Comparison of ENCODE assay signal across 20 mouse cellular contexts in genomic region chr9:58802294-58802693, GRCm38 (mm10). TPM values are rescaled to one million over a fixed set of nuclear protein-coding genes. Genes with fewer than 3 reads are reported as not detected.
DNase-seq lines count a peak whose midpoint lies in the region; ATAC-seq and TF ChIP-seq lines count a peak whose summit lies in the region.
"Had no signal": no experiment of that assay in that cellular context is flagged by ENCODE, and none has a peak within 500 bp of the region (broad histone marks: within the 10 kb centered on the region; RNA-seq: fewer than 3 reads in every experiment).

No protein-coding gene starts in this region.

- DNase-seq in heart, postnatal 25 days (ENCODE audit: low spot score): no peak
- peak; percentile 36 for DNase-seq in kidney, postnatal 10 days
- no peak for DNase-seq in kidney, adult 18-20 months
- no peak for DNase-seq in lung, postnatal 0 days (ENCODE audit: low spot score)
- DNase-seq in lung, postnatal 14 days: no peak
- DNase-seq in B cell, adult 2 months: no peak
- DNase-seq: cerebellum, adult 8-10 months; gastrocnemius, postnatal 25 days; liver, postnatal 0 days; thymus, postnatal 36 days had no signal

- intact Hi-C loops in heart, postnatal 25 days (cut with DNase I): no loop called here

- ATAC-seq in heart, embryonic 11.5 days (replicated peaks; ENCODE audit: insufficient number of reproducible peaks, low FRiP score, low TSS enrichment): peak; percentile 24; the same call in 1 of the 2 replicates
- peak; percentile 40 for ATAC-seq in lung, postnatal 0 days
- 0 out of 2 replicates have a peak, but pooled peaks have one; percentile 23 for ATAC-seq in megakaryocyte, adult 5-6 weeks (ENCODE audit: poor library complexity, severe bottlenecking)
- ATAC-seq: forebrain, embryonic 13.5 days; intestine, embryonic 15.5 days; liver, postnatal 0 days; midbrain, embryonic 15.5 days had no signal

- 0 out of 2 replicates have a peak, but pooled peaks cover 7% of the 10 kb centered on the region for H3K27me3 ChIP-seq in heart, embryonic 11.5 days (ENCODE audit: control insufficient read depth, insufficient read depth, low read length)
- no peaks in the 10 kb centered on the region for H3K27me3 ChIP-seq in lung, postnatal 0 days (replicated peaks; ENCODE audit: insufficient read depth, low read length)
- H3K27me3 ChIP-seq: forebrain, embryonic 13.5 days; hindbrain, embryonic 15.5 days; intestine, embryonic 15.5 days; midbrain, embryonic 15.5 days had no signal

- H3K27ac ChIP-seq in heart, embryonic 11.5 days (ENCODE audit: low read depth, low read length): no peak overlapping the region
- H3K27ac ChIP-seq in lung, postnatal 0 days (ENCODE audit: low read length): no peak overlapping the region
- H3K27ac ChIP-seq: forebrain, embryonic 13.5 days; hindbrain, embryonic 15.5 days; intestine, embryonic 15.5 days; limb, embryonic 13.5 days; midbrain, embryonic 15.5 days had no signal

- no peaks in the 10 kb centered on the region for H3K36me3 ChIP-seq in heart, embryonic 11.5 days (ENCODE audit: control insufficient read depth, insufficient read depth, low read length)
- no peaks in the 10 kb centered on the region for H3K36me3 ChIP-seq in lung, postnatal 0 days (ENCODE audit: insufficient read depth, low read length)
- H3K36me3 ChIP-seq: hindbrain, embryonic 15.5 days; intestine, embryonic 15.5 days; limb, embryonic 13.5 days; midbrain, embryonic 15.5 days had no signal

- no peak overlapping the region for H3K4me3 ChIP-seq in heart, embryonic 11.5 days (ENCODE audit: low read depth, low read length)
- H3K4me3 ChIP-seq in lung, postnatal 0 days (ENCODE audit: low read depth, low read length): no peak overlapping the region
- H3K4me3 ChIP-seq: forebrain, embryonic 13.5 days; hindbrain, embryonic 15.5 days; intestine, embryonic 15.5 days; limb, embryonic 13.5 days; midbrain, embryonic 15.5 days; myocyte had no signal

- no peak for TF ChIP-seq CTCF in lung, postnatal 0 days (IDR thresholded peaks at IDR 0.05)

- 18% methylated on average over 4 of the region's 4 CpGs for WGBS in heart, embryonic 11.5 days (ENCODE audit: insufficient replicate concordance)
- 20% methylated on average over 4 of the region's 4 CpGs for whole genome bisulfite sequencing in lung, postnatal 0 days

- H3K4me1 ChIP-seq in heart, embryonic 11.5 days (ENCODE audit: control insufficient read depth, insufficient read depth, low read length): peaks cover 43% of the 10 kb centered on the region
- H3K4me1 ChIP-seq in lung, postnatal 0 days (ENCODE audit: insufficient read depth, low read depth, low read length): no peaks in the 10 kb centered on the region

- no peaks in the 10 kb centered on the region for H3K9me3 ChIP-seq in heart, embryonic 11.5 days (replicated peaks; ENCODE audit: control insufficient read depth, low read length)
- H3K9me3 ChIP-seq in lung, postnatal 0 days (ENCODE audit: low read length): no peaks in the 10 kb centered on the region
- H3K9me3 ChIP-seq: forebrain, embryonic 13.5 days; hindbrain, embryonic 15.5 days; intestine, embryonic 15.5 days; limb, embryonic 13.5 days; midbrain, embryonic 15.5 days had no signal

- no peak overlapping the region for H3K9ac ChIP-seq in heart, embryonic 11.5 days (ENCODE audit: low read depth, low read length)
- no peak overlapping the region for H3K9ac ChIP-seq in lung, postnatal 0 days (replicated peaks; ENCODE audit: low read depth)
- H3K9ac ChIP-seq: forebrain, embryonic 13.5 days; hindbrain, embryonic 15.5 days; intestine, embryonic 15.5 days; limb, embryonic 13.5 days; liver, postnatal 0 days; midbrain, embryonic 15.5 days had no signal

- H3K4me2 ChIP-seq in heart, embryonic 11.5 days: peak overlapping the region; percentile 27; the same call in 1 of the 2 replicates
- H3K4me2 ChIP-seq in lung, postnatal 0 days (replicated peaks; ENCODE audit: low read depth, low read length): no peak overlapping the region
- H3K4me2 ChIP-seq: forebrain, embryonic 13.5 days; hindbrain, embryonic 15.5 days; intestine, embryonic 15.5 days; limb, embryonic 13.5 days; midbrain, embryonic 15.5 days had no signal

- TF ChIP-seq EP300 in lung, postnatal 0 days (IDR thresholded peaks at IDR 0.05): no peak

RNA-seq across cellular contexts. Expression of gene Hcn4, which starts 20.9 kb away (rescaled TPM):
- 3.0 and 3.2 TPM in 2 replicates for polyA plus RNA-seq in heart, embryonic 11.5 days (2014; fragmentation: Nextera tagmentation; extraction: Ambion mirVana)
- 1 to 10 TPM; 6.5 to 7.0 TPM for total RNA-seq in heart, postnatal 25 days (2021)
- polyA plus RNA-seq in lung, postnatal 0 days (2015; fragmentation: Nextera tagmentation; extraction: Ambion mirVana): 0.06 and 0.11 TPM in 2 replicates
- total RNA-seq in megakaryocyte, adult 5-6 weeks (2015): not detected in 2 replicates
- not detected in 2 replicates for total RNA-seq in megakaryocyte, adult 5-6 weeks (2017)
- total RNA-seq: megakaryocyte-erythroid progenitor cell, adult 5-6 weeks had no signal
- polyA plus RNA-seq: C2C12; liver, postnatal 0 days had no signal

RNA-seq across cellular contexts. Expression of gene Rec114, which starts 58.5 kb away (rescaled TPM):
- 15.5 and 15.6 TPM in 2 replicates for polyA plus RNA-seq in heart, embryonic 11.5 days (2014; fragmentation: Nextera tagmentation; extraction: Ambion mirVana)
- total RNA-seq in heart, postnatal 25 days (2021): 1 to 10 TPM; 3.1 to 5.5 TPM
- 5.0 and 6.2 TPM in 2 replicates for polyA plus RNA-seq in lung, postnatal 0 days (2015; fragmentation: Nextera tagmentation; extraction: Ambion mirVana)
- 1.5 and 2.8 TPM in 2 replicates for total RNA-seq in megakaryocyte, adult 5-6 weeks (2015)
- 1.4 TPM in 1 of 2 replicates, not detected in the other for total RNA-seq in megakaryocyte, adult 5-6 weeks (2017)

Comparison
In these comparisons a context has a peak if more than half of its experiments do, and no peak if none do; other contexts are left out.
1. RNA of gene Hcn4, which starts 20.9 kb away (total RNA-seq): 6.5 to 7.0 TPM in heart, postnatal 25 days; not detected in megakaryocyte, adult 5-6 weeks; every median in the first group is over 4 times any median in the second.
2. Peak in every context shown above with its lines, with median percentiles within 50 percentile points of each other: ATAC-seq.